Mouse (Mus musculus): ENCODE results near the gene Gm5935. TPM values are rescaled to one million over a fixed set of nuclear protein-coding genes. Genes with fewer than 3 reads are reported as not detected.
"Not testable (repeated sequence)": the region's sequence is repeated elsewhere in the genome, so short reads cannot be mapped to it uniquely, and the experiment has no call there.

Gene Gm5935
- total RNA-seq (2014; rRNA removed) (not detected in 2 replicates), polyA plus RNA-seq (2015; fragmentation: Nextera tagmentation; extraction: Ambion mirVana) (not detected in 2 replicates)

DNA sequence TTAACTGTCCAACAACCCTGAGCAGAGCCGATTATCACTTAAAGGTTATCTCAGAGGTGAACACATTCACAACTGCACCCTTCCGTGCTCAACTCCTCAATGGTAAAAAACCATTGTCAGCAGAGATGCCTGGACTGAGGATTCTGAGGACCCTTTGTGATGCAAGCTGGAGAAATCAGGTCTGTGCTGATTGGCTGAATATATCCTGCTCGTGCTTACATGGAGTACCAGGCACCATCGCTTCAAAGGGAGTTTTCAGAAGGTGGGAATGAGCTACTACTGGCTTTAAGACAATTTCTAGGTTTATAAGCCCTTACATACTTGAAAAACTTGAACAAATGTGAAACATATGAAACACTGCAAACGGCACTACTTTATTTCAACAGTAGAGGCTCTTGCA is at the start of gene Gm5935:
Gene Gm5935, minus strand, starts transcription at position 101 of the 400 bp plus-strand sequence.
- H3K4me3 ChIP-seq (ENCODE audit: low read length); H3K4me1 ChIP-seq (ENCODE audit: insufficient read depth, low read length); H3K9me3 ChIP-seq (ENCODE audit: low read length); H3K27me3 ChIP-seq (ENCODE audit: insufficient read depth, low read length); DNase-seq (ENCODE audit: low spot score); ATAC-seq; H3K4me2 ChIP-seq (ENCODE audit: low read depth, low read length); H3K27ac ChIP-seq; H3K9ac ChIP-seq (replicated peaks; ENCODE audit: low read length); H3K36me3 ChIP-seq (ENCODE audit: insufficient read depth, low read length): not testable (repeated sequence)
- 85% methylated on average over 5 of the region's 5 CpGs for WGBS

Other genes with a start within 250 kb of the Gm5935 start
- gene Gm4297, start 200.3 kb downstream of the Gm5935 start, total RNA-seq (2014; rRNA removed): not detected in 2 replicates
- not detected in 2 replicates for gene Gm4297, start 200.3 kb downstream of the Gm5935 start, polyA plus RNA-seq (2015; fragmentation: Nextera tagmentation; extraction: Ambion mirVana)